Mouse (Mus musculus) hindbrain, embryonic 14.5 days (tissue): ENCODE data around the gene Ing2. TPM values are rescaled to one million over a fixed set of nuclear protein-coding genes. Genes with fewer than 3 reads are reported as not detected.

Experiments used
- ATAC-seq: fragments of 200-750 bp; cut with Nextera tagmentation; 2 replicates; pipeline ENCODE4 v1.8.0; 2017; ENCODE audit warnings: moderate number of reproducible peaks, mild to moderate bottlenecking, moderate TSS enrichment, moderate library complexity; ENCODE audit not compliant: low FRiP score
- DNase-seq: peaks from one replicate; pipeline ENCODE4 v3.0.0-alpha.2; 2015; ENCODE audit warnings: low spot score
- H3K27ac ChIP-seq: fragments of 300-500 bp; sonication (generic); 2 replicates; pipeline ENCODE4 v1.5.1; 2014; ENCODE audit warnings: mild to moderate bottlenecking, moderate library complexity
- H3K27me3 ChIP-seq: fragments of 300-500 bp; sonication (generic); 2 replicates; pipeline ENCODE4 v1.6.1; 2014; ENCODE audit warnings: mild to moderate bottlenecking, low read length, mixed read lengths; ENCODE audit not compliant: control insufficient read depth, insufficient read depth
- H3K36me3 ChIP-seq: fragments of 300-500 bp; sonication (generic); replicated peaks from 2 replicates; pipeline ENCODE4 v1.6.1; 2014; ENCODE audit not compliant: control insufficient read depth, insufficient read depth
- H3K4me1 ChIP-seq: fragments of 300-500 bp; sonication (generic); replicated peaks from 2 replicates; pipeline ENCODE4 v1.6.1; 2014; ENCODE audit warnings: antibody characterized with exemption, low read length, mixed read lengths; ENCODE audit not compliant: control insufficient read depth, insufficient read depth
- H3K4me2 ChIP-seq: fragments of 300-500 bp; sonication (generic); replicated peaks from 2 replicates; pipeline ENCODE4 v1.6.1; 2014; ENCODE audit warnings: mild to moderate bottlenecking, moderate library complexity
- H3K4me3 ChIP-seq: fragments of 300-500 bp; sonication (generic); replicated peaks from 2 replicates; pipeline ENCODE4 v1.5.1; 2014; ENCODE audit warnings: mild to moderate bottlenecking, low read length
- H3K9ac ChIP-seq: fragments of 300-500 bp; sonication (generic); 2 replicates; pipeline ENCODE4 v1.6.1; 2014
- H3K9me3 ChIP-seq: fragments of 300-500 bp; sonication (generic); 2 replicates; pipeline ENCODE4 v1.6.1; 2016; ENCODE audit warnings: low read length; ENCODE audit not compliant: control insufficient read depth
- WGBS: fragments of 180-500 bp; shearing (Covaris S2); extraction: QIAGEN DNeasy Blood & Tissue Kit; methylation state at CpG from one replicate; pipeline ENCODE4 v1.1.7; 2014; 5-methylcytosine and 5-hydroxymethylcytosine counted together
- polyA plus RNA-seq: library from polyadenylated mRNA; unstranded; fragments of >200 nt; fragmentation: Nextera tagmentation; extraction: Ambion mirVana; gene quantifications from 2 replicates; pipeline ENCODE4 v1.2.1, GENCODE M21; 2014

The Ing2 gene
- polyA plus RNA-seq, 1 experiment from 2014 or later = 8.3 TPM

DNA sequence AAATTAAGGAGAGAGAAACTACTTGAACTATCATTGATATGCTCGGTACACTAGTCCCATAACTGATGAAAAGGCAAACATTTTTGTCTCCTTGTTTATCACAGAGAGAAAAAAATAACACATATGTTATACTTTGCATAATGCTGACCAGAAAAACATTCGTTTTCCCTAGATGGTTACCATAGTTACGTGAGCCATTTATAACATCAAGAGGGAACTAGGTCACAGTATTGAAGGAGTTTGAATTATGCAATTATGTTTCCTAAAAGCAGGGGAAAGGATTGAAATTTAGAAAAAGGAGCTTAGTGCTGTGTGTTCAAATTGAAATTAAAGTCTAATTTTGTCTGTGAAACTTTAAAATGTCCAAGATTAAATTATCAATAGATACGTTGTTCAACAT lies 5.0 kb upstream of the Ing2 start:
- Histone ChIP-seq H3K27me3 (no peaks in the 10 kb centered on the region), H3K36me3 (no peaks in the 10 kb centered on the region), H3K9ac (no peak overlapping the region), H3K4me1 (no peaks in the 10 kb centered on the region), H3K9me3 (no peaks in the 10 kb centered on the region), H3K27ac (no peak overlapping the region), H3K4me2 (no peak overlapping the region), H3K4me3 (no peak overlapping the region)
- no peak for DNase-seq
- ATAC-seq = no peak
- WGBS = 83% methylated on average over 4 of the region's 4 CpGs

DNA sequence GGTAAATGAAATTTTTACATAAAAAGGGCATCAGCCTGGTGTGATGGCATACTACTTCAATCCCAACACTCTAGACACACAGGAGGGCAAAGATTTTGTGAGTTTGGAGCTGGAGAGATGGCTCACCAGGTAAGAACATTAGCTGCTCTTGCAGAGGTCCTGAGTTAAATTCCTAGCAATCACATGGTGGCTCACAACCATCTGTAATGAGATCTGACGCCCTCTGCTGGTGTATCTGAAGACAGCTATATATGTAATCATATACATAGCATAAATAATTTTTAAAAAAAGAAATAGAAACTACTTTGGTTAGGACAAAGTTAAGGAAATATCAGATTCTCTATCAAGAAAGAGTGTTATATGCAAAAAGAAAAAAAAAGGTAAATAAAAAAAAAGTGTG lies 4.2 kb upstream of the Ing2 start:
- WGBS = 78% methylated on average over 1 of the region's 1 CpGs
- no peak overlapping the region for H3K4me2 ChIP-seq

DNA sequence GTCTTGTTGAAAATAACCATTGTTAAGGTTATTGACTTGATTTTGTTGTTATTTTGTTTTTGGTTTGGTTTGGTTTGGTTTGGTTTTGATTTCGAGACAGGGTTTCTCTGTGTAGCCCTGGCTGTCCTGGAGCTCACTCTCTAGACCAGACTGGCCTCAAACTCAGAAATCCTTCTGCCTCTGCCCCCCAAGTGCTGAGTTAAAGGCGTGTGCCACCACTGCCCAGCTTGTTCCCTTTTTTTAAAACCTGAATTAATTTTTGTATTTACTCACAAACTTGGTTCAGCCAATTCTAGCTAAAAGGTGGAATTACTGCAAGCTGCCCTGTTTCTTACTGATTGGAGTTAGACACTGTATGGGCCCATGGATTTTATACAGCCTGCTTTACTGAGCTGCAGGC lies 1.3 kb upstream of the Ing2 start:
- peak overlapping the region; percentile 70 for H3K4me2 ChIP-seq
- H3K27me3 ChIP-seq = no peaks in the 10 kb centered on the region
- no peaks in the 10 kb centered on the region for H3K4me1 ChIP-seq
- 42% methylated on average over 2 of the region's 2 CpGs for WGBS
- no peak overlapping the region for H3K27ac ChIP-seq
- peak overlapping the region; percentile 86; the same call in 1 of the 2 replicates for H3K9ac ChIP-seq
- H3K9me3 ChIP-seq = no peaks in the 10 kb centered on the region
- no peak for DNase-seq
- H3K36me3 ChIP-seq = no peaks in the 10 kb centered on the region
- no peak for ATAC-seq
- peak overlapping the region; percentile 89; the same call in 1 of the 2 replicates for H3K4me3 ChIP-seq

More for the DNA sequence above, 4.2 kb upstream of the Ing2 start:
- H3K4me3 ChIP-seq = no peak overlapping the region
- H3K27me3 ChIP-seq = no peaks in the 10 kb centered on the region
- no peak overlapping the region for H3K27ac ChIP-seq
- no peaks in the 10 kb centered on the region for H3K4me1 ChIP-seq
- H3K9ac ChIP-seq = no peak overlapping the region
- no peaks in the 10 kb centered on the region for H3K36me3 ChIP-seq
- H3K9me3 ChIP-seq = no peaks in the 10 kb centered on the region
- no peak for ATAC-seq
- no peak for DNase-seq

GRCm38 (mm10) chr8:47676224-47676623 lies 868 bp upstream of the Ing2 start:
- Histone ChIP-seq H3K9me3 (no peaks in the 10 kb centered on the region), H3K4me3 (peak overlapping the region; percentile 89), H3K36me3 (no peaks in the 10 kb centered on the region), H3K4me2 (peak overlapping the region; percentile 70), H3K27ac (no peak overlapping the region), H3K27me3 (no peaks in the 10 kb centered on the region), H3K4me1 (no peaks in the 10 kb centered on the region), H3K9ac (peak overlapping the region; percentile 86)
- WGBS = 3% methylated on average over 15 of the region's 15 CpGs
- DNase-seq = no peak
- no peak for ATAC-seq

- WGBS = 2% methylated on average over 20 of the region's 20 CpGs
- Histone ChIP-seq H3K36me3 (no peaks in the 10 kb centered on the region), H3K9me3 (no peaks in the 10 kb centered on the region), H3K27me3 (no peaks in the 10 kb centered on the region), H3K4me1 (no peaks in the 10 kb centered on the region), H3K4me2 (peak overlapping the region; percentile 70), H3K27ac (peak overlapping the region; percentile 91), H3K4me3 (peak overlapping the region; percentile 89), H3K9ac (peak overlapping the region; percentile 86)
- DNase-seq (peak; percentile 62), ATAC-seq (0 out of 2 replicates have a peak, but pooled peaks have one; percentile 0)
These were observed 430 bp upstream of the Ing2 start for GRCm38 (mm10) chr8:47675786-47676185.

GRCm38 (mm10) chr8:47674140-47674776 lies 1.1 kb downstream of the Ing2 start:
- Histone ChIP-seq H3K9ac (peak overlapping the region; percentile 82), H3K4me1 (no peaks in the 10 kb centered on the region), H3K27me3 (no peaks in the 10 kb centered on the region), H3K36me3 (no peaks in the 10 kb centered on the region), H3K27ac (peak overlapping the region; percentile 94), H3K9me3 (no peaks in the 10 kb centered on the region), H3K4me3 (peak overlapping the region; percentile 89), H3K4me2 (peak overlapping the region; percentile 65)
- DNase-seq (peak; percentile 29), ATAC-seq (peak; percentile 35)
- 1% methylated on average over 34 of the region's 59 CpGs for WGBS

- under 1% methylated on average over 50 of the region's 53 CpGs for WGBS
- H3K4me2 ChIP-seq = peak overlapping the region; percentile 65
- peak overlapping the region; percentile 89 for H3K4me3 ChIP-seq
- H3K9me3 ChIP-seq = no peaks in the 10 kb centered on the region
- ATAC-seq = peak; percentile 71
- DNase-seq = peak; percentile 82
- H3K27me3 ChIP-seq = no peaks in the 10 kb centered on the region
- no peaks in the 10 kb centered on the region for H3K4me1 ChIP-seq
- H3K36me3 ChIP-seq = 0 out of 2 replicates have a peak, but pooled peaks cover 4% of the 10 kb centered on the region
- H3K9ac ChIP-seq = peak overlapping the region; percentile 82
- peak overlapping the region; percentile 94 for H3K27ac ChIP-seq
These were observed 1.8 kb downstream of the Ing2 start for GRCm38 (mm10) chr8:47673317-47674139.

- no peak overlapping the region for H3K9ac ChIP-seq
- H3K36me3 ChIP-seq = peaks cover 14% of the 10 kb centered on the region
- WGBS = 87% methylated on average over 8 of the region's 8 CpGs
- no peak overlapping the region for H3K4me3 ChIP-seq
- H3K27me3 ChIP-seq = no peaks in the 10 kb centered on the region
- H3K4me1 ChIP-seq = no peaks in the 10 kb centered on the region
- DNase-seq (no peak), ATAC-seq (no peak)
- H3K4me2 ChIP-seq = no peak overlapping the region
- H3K9me3 ChIP-seq = no peaks in the 10 kb centered on the region
- no peak overlapping the region for H3K27ac ChIP-seq
These were observed 11.0 kb downstream of the Ing2 start for GRCm38 (mm10) chr8:47664231-47664785.

DNA sequence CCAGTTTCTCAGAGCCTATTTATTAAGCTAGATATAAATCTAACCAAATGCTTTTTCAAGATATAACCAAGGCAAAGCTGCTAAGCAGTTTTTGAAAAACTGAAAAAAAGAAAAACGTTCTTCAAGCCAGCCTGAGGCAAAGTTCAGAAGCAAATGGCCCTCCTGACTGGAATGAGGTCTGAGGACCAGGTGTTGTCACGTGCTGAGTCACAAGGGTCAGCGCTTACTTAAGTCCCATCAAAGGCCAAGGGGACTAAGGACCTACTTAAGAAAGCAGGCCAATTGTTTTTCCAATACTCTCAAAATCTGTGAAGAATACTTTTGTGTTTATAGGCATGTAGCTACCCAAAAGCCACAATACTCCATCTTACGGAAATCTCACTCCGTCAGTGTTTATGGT lies 12.2 kb downstream of the Ing2 start:
- 90% methylated on average over 5 of the region's 5 CpGs for WGBS
- ATAC-seq = no peak
- Histone ChIP-seq H3K9ac (no peak overlapping the region), H3K27ac (no peak overlapping the region), H3K4me2 (no peak overlapping the region), H3K36me3 (peaks cover 7% of the 10 kb centered on the region), H3K9me3 (no peaks in the 10 kb centered on the region), H3K27me3 (no peaks in the 10 kb centered on the region), H3K4me3 (no peak overlapping the region), H3K4me1 (no peaks in the 10 kb centered on the region)
- DNase-seq = no peak
